7 mouse cellular contexts compared by ENCODE assay signal in genomic region chr1:54585278-54585846, GRCm38 (mm10). TPM values are rescaled to one million over a fixed set of nuclear protein-coding genes. Genes with fewer than 3 reads are reported as not detected.
DNase-seq lines count a peak whose midpoint lies in the region; ATAC-seq and TF ChIP-seq lines count a peak whose summit lies in the region.

No protein-coding gene starts in this region.

- no peak for TF ChIP-seq CTCF in ES-Bruce4 (IDR thresholded peaks at IDR 0.05; ENCODE audit: low read depth, low read length)
- no peak for TF ChIP-seq CTCF in brain, embryonic 14.5 days (IDR thresholded peaks at IDR 0.05; ENCODE audit: borderline replicate concordance, extremely low read depth, insufficient read depth, insufficient read length)
- no peak for TF ChIP-seq CTCF in kidney, postnatal 0 days (IDR thresholded peaks at IDR 0.05; ENCODE audit: low read depth)

- ATAC-seq in kidney, postnatal 0 days (replicated peaks; ENCODE audit: low FRiP score, low read depth): peak; percentile 85
- ATAC-seq in neural tube, embryonic 14.5 days (ENCODE audit: low read depth): peak; percentile 47

- H3K4me3 ChIP-seq in ES-Bruce4 (ENCODE audit: low read depth, low read length): 0 out of 2 replicates have a peak overlapping the region, but pooled peaks have one; percentile 36
- H3K4me3 ChIP-seq in kidney, postnatal 0 days (replicated peaks; ENCODE audit: low read depth, low read length): no peak overlapping the region
- no peak overlapping the region for H3K4me3 ChIP-seq in neural tube, embryonic 14.5 days (ENCODE audit: low read depth, low read length)

- H3K9me3 ChIP-seq in ES-Bruce4 (replicated peaks; ENCODE audit: control insufficient read depth, insufficient read depth, low read length, poor library complexity, severe bottlenecking): 0 out of 2 replicates have a peak, but pooled peaks cover 13% of the 10 kb centered on the region
- H3K9me3 ChIP-seq in kidney, postnatal 0 days (replicated peaks; ENCODE audit: low read length): no peaks in the 10 kb centered on the region
- H3K9me3 ChIP-seq in neural tube, embryonic 14.5 days (ENCODE audit: control insufficient read depth, low read length): no peaks in the 10 kb centered on the region

- WGBS in kidney, postnatal 0 days: 22% methylated on average over 9 of the region's 9 CpGs
- 11% methylated on average over 9 of the region's 9 CpGs for WGBS in neural tube, embryonic 14.5 days

- no peaks in the 10 kb centered on the region for H3K36me3 ChIP-seq in ES-Bruce4 (ENCODE audit: control insufficient read depth, insufficient read depth, low read length, poor library complexity, severe bottlenecking)
- H3K36me3 ChIP-seq in kidney, postnatal 0 days (ENCODE audit: insufficient read depth, low read length): no peaks in the 10 kb centered on the region
- H3K36me3 ChIP-seq in neural tube, embryonic 14.5 days (ENCODE audit: control insufficient read depth, insufficient read depth, low read length): no peaks in the 10 kb centered on the region

- TF ChIP-seq EP300 in ES-Bruce4 (IDR thresholded peaks at IDR 0.05; ENCODE audit: insufficient read depth, low read depth, low read length): peak; percentile 53; the same call in 1 of the 2 replicates

- peak; percentile 62 for DNase-seq in brain, embryonic 14.5 days (ENCODE audit: low read depth)
- peak; percentile 42 for DNase-seq in kidney, postnatal 0 days (ENCODE audit: low spot score)
- DNase-seq in adrenal gland, postnatal 14 days: no peak
- DNase-seq in layer of hippocampus, adult 9-10 months (ENCODE audit: low spot score): no peak
- no peak for DNase-seq in heart, adult 8-10 months (ENCODE audit: low spot score)

- no peak for TF ChIP-seq POLR2A in ES-Bruce4 (IDR thresholded peaks at IDR 0.05; ENCODE audit: insufficient read depth, low read length)
- no peak for TF ChIP-seq POLR2A in brain, embryonic 14.5 days (IDR thresholded peaks at IDR 0.05; ENCODE audit: borderline replicate concordance, extremely low read depth, insufficient read depth, insufficient read length, poor library complexity, severe bottlenecking)

- H3K9ac ChIP-seq in ES-Bruce4 (ENCODE audit: low read depth, poor library complexity, severe bottlenecking): no peak overlapping the region
- no peak overlapping the region for H3K9ac ChIP-seq in kidney, postnatal 0 days (ENCODE audit: low read depth, low read length)
- H3K9ac ChIP-seq in neural tube, embryonic 14.5 days (replicated peaks; ENCODE audit: low read depth, low read length): no peak overlapping the region

- no peaks in the 10 kb centered on the region for H3K27me3 ChIP-seq in ES-Bruce4 (ENCODE audit: control insufficient read depth, insufficient read depth, low read length, poor library complexity, severe bottlenecking)
- H3K27me3 ChIP-seq in kidney, postnatal 0 days (ENCODE audit: insufficient read depth, low read length): no peaks in the 10 kb centered on the region
- no peaks in the 10 kb centered on the region for H3K27me3 ChIP-seq in neural tube, embryonic 14.5 days (ENCODE audit: control insufficient read depth, insufficient read depth, low read length)

- peak overlapping the region; percentile 96 for H3K27ac ChIP-seq in ES-Bruce4 (ENCODE audit: insufficient read depth, low read length)
- peak overlapping the region; percentile 58 for H3K27ac ChIP-seq in kidney, postnatal 0 days
- H3K27ac ChIP-seq in neural tube, embryonic 14.5 days (ENCODE audit: low read depth, low read length): no peak overlapping the region

- H3K4me1 ChIP-seq in ES-Bruce4 (ENCODE audit: control insufficient read depth, insufficient read depth, low read length): peaks cover 3% of the 10 kb centered on the region
- no peaks in the 10 kb centered on the region for H3K4me1 ChIP-seq in kidney, postnatal 0 days (replicated peaks; ENCODE audit: insufficient read depth, low read length)
- no peaks in the 10 kb centered on the region for H3K4me1 ChIP-seq in neural tube, embryonic 14.5 days (ENCODE audit: control insufficient read depth, insufficient read depth, low read length)

- H3K4me2 ChIP-seq in kidney, postnatal 0 days (ENCODE audit: low read length): no peak overlapping the region
- H3K4me2 ChIP-seq in neural tube, embryonic 14.5 days (ENCODE audit: low read depth, low read length): no peak overlapping the region

RNA-seq across cellular contexts. Expression of gene Pgap1, which starts 27.9 kb away (rescaled TPM):
- polyA plus RNA-seq in ES-Bruce4 (2011; ENCODE audit: insufficient read depth, insufficient read length, low read depth, missing spikeins): 14.6 and 15.9 TPM in 2 replicates
- 19.5 and 24.4 TPM in 2 replicates for polyA plus RNA-seq in brain, embryonic 14.5 days (2012; rRNA removed)
- 5.5 and 6.9 TPM in 2 replicates for polyA plus RNA-seq in kidney, postnatal 0 days (2015; fragmentation: Nextera tagmentation; extraction: Ambion mirVana)
- polyA plus RNA-seq in neural tube, embryonic 14.5 days (2014; fragmentation: Nextera tagmentation; extraction: Ambion mirVana): 33.7 and 55.3 TPM in 2 replicates
- 5.4 and 10.2 TPM in 2 replicates for total RNA-seq in adrenal gland, postnatal 14 days (2021)
- 1 to 10 TPM; 4.0 to 5.0 (median 4.3) TPM for total RNA-seq in heart, adult 8-10 months (2022)

Comparison
In these comparisons a context has a peak if more than half of its experiments do, and no peak if none do; other contexts are left out.
1. DNase-seq: peak in brain, embryonic 14.5 days (single experiment) and kidney, postnatal 0 days (single experiment); none in adrenal gland, postnatal 14 days (single experiment), layer of hippocampus, adult 9-10 months (single experiment) and heart, adult 8-10 months (single experiment).